Mouse (Mus musculus): ENCODE measurements at regions not wholly inside any gene's neighbourhood (a gene's known extent, or its start where the extent isn't known, plus 50 kb on each side); places are given as distances from the start of the nearest gene placed in this dataset.

DNA sequence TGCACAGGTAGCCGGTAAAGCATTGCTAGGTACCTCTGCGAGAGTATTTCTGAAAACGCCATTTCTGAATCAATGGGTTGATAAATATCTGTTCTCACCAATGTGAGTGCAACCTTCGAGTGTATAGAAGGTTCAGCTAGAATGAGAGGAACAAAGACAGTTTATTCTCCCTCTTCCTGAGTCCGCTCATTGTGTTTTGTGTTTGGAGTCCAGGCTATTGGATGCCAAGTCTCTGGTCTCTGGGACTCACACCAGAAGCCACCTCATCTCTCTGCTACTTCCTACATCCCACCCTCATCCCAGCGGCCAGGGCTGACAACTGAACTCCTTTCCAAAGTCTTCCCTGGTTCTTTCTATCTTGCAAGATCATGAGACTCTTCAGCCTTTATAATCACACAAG is 62.7 kb downstream of the Lrrc30 start:
- ATAC-seq: no peak
- Histone ChIP-seq H3K4me2 (ENCODE audit: low read length) (no peak overlapping the region), H3K4me3 (replicated peaks; ENCODE audit: low read length) (no peak overlapping the region), H3K9me3 (ENCODE audit: control insufficient read depth, low read length) (no peaks in the 10 kb centered on the region), H3K27me3 (replicated peaks; ENCODE audit: control insufficient read depth, insufficient read depth, low read length) (no peaks in the 10 kb centered on the region), H3K9ac (replicated peaks; ENCODE audit: low read depth, low read length) (no peak overlapping the region), H3K36me3 (ENCODE audit: control insufficient read depth, insufficient read depth) (no peaks in the 10 kb centered on the region), H3K4me1 (replicated peaks; ENCODE audit: control insufficient read depth, insufficient read depth, low read length) (no peaks in the 10 kb centered on the region), H3K27ac (ENCODE audit: low read length) (no peak overlapping the region)
- 90% methylated on average over 6 of the region's 6 CpGs for WGBS

GRCm38 (mm10) chr17:67566216-67566615 is 66.3 kb downstream of the Lrrc30 start:
- 89% methylated on average over 11 of the region's 11 CpGs for WGBS

DNA sequence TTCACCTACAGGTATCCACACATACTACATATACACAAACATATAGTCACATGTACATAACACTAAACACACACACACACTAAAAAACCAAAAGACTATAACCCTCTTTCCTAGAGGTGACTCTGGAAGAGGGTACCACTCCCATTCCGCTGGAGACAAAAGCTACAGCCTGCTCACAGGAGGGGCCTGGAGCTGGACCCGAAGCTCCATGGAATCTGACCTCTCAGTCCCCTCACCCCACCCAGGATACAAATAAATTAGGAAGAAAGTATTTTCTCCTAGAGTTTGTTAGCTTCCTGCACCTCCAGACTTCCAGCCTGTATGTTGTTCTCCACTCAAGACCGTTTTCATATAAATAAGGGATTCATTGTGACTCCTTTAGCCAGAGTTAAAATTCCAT is 66.8 kb downstream of the Lrrc30 start:
- H3K4me2 ChIP-seq (ENCODE audit: low read length): no peak overlapping the region
- 49% methylated on average over 3 of the region's 3 CpGs for WGBS
- no peak overlapping the region for H3K4me3 ChIP-seq (replicated peaks; ENCODE audit: low read length)
- no peaks in the 10 kb centered on the region for H3K27me3 ChIP-seq (replicated peaks; ENCODE audit: control insufficient read depth, insufficient read depth, low read length)
- no peak for ATAC-seq
- no peak overlapping the region for H3K9ac ChIP-seq (replicated peaks; ENCODE audit: low read depth, low read length)
- H3K9me3 ChIP-seq (ENCODE audit: control insufficient read depth, low read length): no peaks in the 10 kb centered on the region
- H3K36me3 ChIP-seq (ENCODE audit: control insufficient read depth, insufficient read depth): no peaks in the 10 kb centered on the region
- no peak overlapping the region for H3K27ac ChIP-seq (ENCODE audit: low read length)
- 0 out of 2 replicates have a peak, but pooled peaks cover 7% of the 10 kb centered on the region for H3K4me1 ChIP-seq (replicated peaks; ENCODE audit: control insufficient read depth, insufficient read depth, low read length)

More at GRCm38 (mm10) chr17:67566216-67566615, 66.3 kb downstream of the Lrrc30 start:
- no peak overlapping the region for H3K9ac ChIP-seq (replicated peaks; ENCODE audit: low read depth, low read length)
- no peak overlapping the region for H3K27ac ChIP-seq (ENCODE audit: low read length)
- H3K4me1 ChIP-seq (replicated peaks; ENCODE audit: control insufficient read depth, insufficient read depth, low read length): 0 out of 2 replicates have a peak, but pooled peaks cover 7% of the 10 kb centered on the region
- H3K9me3 ChIP-seq (ENCODE audit: control insufficient read depth, low read length): no peaks in the 10 kb centered on the region
- H3K4me2 ChIP-seq (ENCODE audit: low read length): no peak overlapping the region
- ATAC-seq: no peak
- H3K4me3 ChIP-seq (replicated peaks; ENCODE audit: low read length): no peak overlapping the region
- no peaks in the 10 kb centered on the region for H3K36me3 ChIP-seq (ENCODE audit: control insufficient read depth, insufficient read depth)
- H3K27me3 ChIP-seq (replicated peaks; ENCODE audit: control insufficient read depth, insufficient read depth, low read length): no peaks in the 10 kb centered on the region

DNA sequence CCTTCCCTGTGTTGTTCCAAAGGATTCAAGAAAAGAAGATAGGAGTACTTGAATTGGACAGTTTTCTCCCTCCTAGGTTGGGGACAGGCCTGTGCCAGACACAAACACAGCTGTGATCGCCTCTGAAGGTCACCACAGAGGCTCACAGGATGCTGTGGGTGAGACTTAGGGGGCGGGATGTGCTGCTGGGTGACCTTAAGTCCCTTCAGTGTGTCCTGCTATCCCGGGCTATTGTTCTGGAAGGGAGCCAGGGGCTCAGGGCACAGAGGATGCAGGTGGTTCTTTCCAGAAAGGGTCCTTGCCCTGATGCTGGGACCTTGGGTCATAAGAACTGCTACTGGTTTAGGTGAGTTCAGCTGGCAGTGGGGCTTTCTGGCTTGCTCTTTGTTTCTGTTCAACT is 67.7 kb downstream of the Lrrc30 start:
- Histone ChIP-seq H3K27ac (ENCODE audit: low read length) (no peak overlapping the region), H3K27me3 (replicated peaks; ENCODE audit: control insufficient read depth, insufficient read depth, low read length) (no peaks in the 10 kb centered on the region), H3K4me3 (replicated peaks; ENCODE audit: low read length) (no peak overlapping the region), H3K4me2 (ENCODE audit: low read length) (no peak overlapping the region), H3K9ac (replicated peaks; ENCODE audit: low read depth, low read length) (no peak overlapping the region), H3K9me3 (ENCODE audit: control insufficient read depth, low read length) (no peaks in the 10 kb centered on the region), H3K4me1 (replicated peaks; ENCODE audit: control insufficient read depth, insufficient read depth, low read length) (0 out of 2 replicates have a peak, but pooled peaks cover 7% of the 10 kb centered on the region), H3K36me3 (ENCODE audit: control insufficient read depth, insufficient read depth) (no peaks in the 10 kb centered on the region)
- no peak for ATAC-seq
- 57% methylated on average over 3 of the region's 3 CpGs for WGBS

DNA sequence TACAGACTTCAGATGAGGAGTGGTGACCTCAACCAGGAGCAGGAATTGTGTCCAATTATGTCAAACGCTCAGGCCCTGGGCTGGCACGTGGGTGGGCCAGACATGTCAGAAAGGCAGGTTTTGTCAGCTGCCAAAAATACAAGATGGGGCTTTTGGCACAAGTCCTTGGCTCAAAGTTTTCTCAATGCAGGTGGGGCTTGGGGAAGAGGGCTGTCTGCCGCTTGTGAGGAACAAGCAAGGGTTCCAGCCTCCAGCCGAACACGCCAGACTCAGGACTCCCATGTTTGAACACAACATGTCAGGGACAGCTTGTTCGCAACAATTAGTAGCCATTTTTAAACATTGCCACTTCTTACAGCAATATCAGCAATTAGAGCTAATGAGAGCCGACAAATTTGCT is 69.5 kb downstream of the Lrrc30 start:
- H3K4me3 ChIP-seq (replicated peaks; ENCODE audit: low read length): no peak overlapping the region
- H3K36me3 ChIP-seq (ENCODE audit: control insufficient read depth, insufficient read depth): no peaks in the 10 kb centered on the region
- WGBS: 34% methylated on average over 7 of the region's 7 CpGs
- peak; percentile 82 for ATAC-seq
- H3K9me3 ChIP-seq (ENCODE audit: control insufficient read depth, low read length): no peaks in the 10 kb centered on the region
- H3K9ac ChIP-seq (replicated peaks; ENCODE audit: low read depth, low read length): no peak overlapping the region
- 0 out of 2 replicates have a peak, but pooled peaks cover 7% of the 10 kb centered on the region for H3K4me1 ChIP-seq (replicated peaks; ENCODE audit: control insufficient read depth, insufficient read depth, low read length)
- H3K4me2 ChIP-seq (ENCODE audit: low read length): no peak overlapping the region
- H3K27me3 ChIP-seq (replicated peaks; ENCODE audit: control insufficient read depth, insufficient read depth, low read length): no peaks in the 10 kb centered on the region
- no peak overlapping the region for H3K27ac ChIP-seq (ENCODE audit: low read length)

- Histone ChIP-seq H3K27ac (ENCODE audit: low read length) (no peak overlapping the region), H3K4me3 (replicated peaks; ENCODE audit: low read length) (no peak overlapping the region), H3K9me3 (ENCODE audit: control insufficient read depth, low read length) (no peaks in the 10 kb centered on the region), H3K27me3 (replicated peaks; ENCODE audit: control insufficient read depth, insufficient read depth, low read length) (no peaks in the 10 kb centered on the region), H3K4me1 (replicated peaks; ENCODE audit: control insufficient read depth, insufficient read depth, low read length) (0 out of 2 replicates have a peak, but pooled peaks cover 7% of the 10 kb centered on the region), H3K4me2 (ENCODE audit: low read length) (no peak overlapping the region), H3K9ac (replicated peaks; ENCODE audit: low read depth, low read length) (no peak overlapping the region), H3K36me3 (ENCODE audit: control insufficient read depth, insufficient read depth) (no peaks in the 10 kb centered on the region)
- no peak for ATAC-seq
- 75% methylated on average over 4 of the region's 4 CpGs for WGBS
Observed at GRCm38 (mm10) chr17:67561802-67562201, 70.7 kb downstream of the Lrrc30 start.

DNA sequence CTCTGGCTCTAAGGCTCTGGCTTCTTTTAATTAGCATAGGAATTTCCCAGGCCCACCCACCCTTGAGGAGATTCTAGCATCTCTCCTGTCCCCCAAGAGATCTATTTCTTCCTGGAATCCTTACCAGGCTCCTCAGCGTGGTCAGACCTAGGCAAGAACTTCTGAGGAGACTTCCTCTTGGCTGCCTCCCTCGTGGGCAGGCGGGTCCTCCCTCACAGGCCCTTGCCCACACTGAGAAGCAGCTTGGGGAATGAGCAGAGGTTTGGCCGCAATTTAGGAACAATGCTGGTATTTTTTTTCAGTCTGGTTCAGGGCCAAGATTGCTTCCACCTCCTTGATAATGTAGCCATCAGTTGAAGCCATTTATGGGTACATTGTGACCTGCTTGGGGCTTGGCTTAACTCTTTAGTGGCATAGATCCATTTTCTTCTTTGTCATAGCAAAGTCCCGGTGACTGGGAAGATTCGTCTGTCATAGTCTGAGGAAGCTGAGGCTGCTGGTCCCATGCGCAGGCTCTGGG is 75.1 kb downstream of the Lrrc30 start:
- H3K27ac ChIP-seq (ENCODE audit: low read length): no peak overlapping the region
- H3K9me3 ChIP-seq (ENCODE audit: control insufficient read depth, low read length): no peaks in the 10 kb centered on the region
- H3K4me3 ChIP-seq (replicated peaks; ENCODE audit: low read length): no peak overlapping the region
- H3K4me1 ChIP-seq (replicated peaks; ENCODE audit: control insufficient read depth, insufficient read depth, low read length): no peaks in the 10 kb centered on the region
- ATAC-seq: no peak
- H3K4me2 ChIP-seq (ENCODE audit: low read length): no peak overlapping the region
- WGBS: 53% methylated on average over 7 of the region's 7 CpGs
- H3K27me3 ChIP-seq (replicated peaks; ENCODE audit: control insufficient read depth, insufficient read depth, low read length): no peaks in the 10 kb centered on the region
- H3K9ac ChIP-seq (replicated peaks; ENCODE audit: low read depth, low read length): no peak overlapping the region
- no peaks in the 10 kb centered on the region for H3K36me3 ChIP-seq (ENCODE audit: control insufficient read depth, insufficient read depth)

DNA sequence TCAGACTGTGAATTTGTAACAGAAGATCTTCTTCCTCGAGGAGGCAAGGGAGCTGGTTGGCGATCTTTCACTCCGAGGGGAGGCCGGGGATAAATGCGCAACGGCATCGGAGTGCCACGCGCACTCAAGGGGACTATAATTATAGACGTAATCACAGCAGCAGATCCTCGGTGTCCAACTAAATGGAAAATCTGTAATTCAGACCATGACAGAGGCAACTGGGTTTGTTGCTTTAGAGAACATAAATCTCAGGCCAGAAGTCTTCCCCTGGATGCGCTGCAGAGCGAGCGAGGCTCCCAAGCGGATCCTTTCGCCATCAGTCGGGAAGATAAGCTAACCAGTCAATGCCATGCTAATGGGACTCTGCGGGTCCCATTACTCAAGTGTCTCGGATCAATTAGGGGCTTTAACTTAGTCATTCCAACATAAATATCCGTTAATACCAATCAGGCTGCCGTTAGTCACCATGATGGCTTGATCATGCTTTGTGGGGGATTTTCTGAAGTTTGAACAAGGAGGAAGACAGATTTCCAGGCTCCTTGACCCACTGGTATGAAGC is 79.9 kb downstream of the Lrrc30 start:
- Histone ChIP-seq H3K36me3 (ENCODE audit: control insufficient read depth, insufficient read depth) (no peaks in the 10 kb centered on the region), H3K4me3 (replicated peaks; ENCODE audit: low read length) (no peak overlapping the region), H3K9me3 (ENCODE audit: control insufficient read depth, low read length) (no peaks in the 10 kb centered on the region), H3K27ac (ENCODE audit: low read length) (no peak overlapping the region), H3K4me2 (ENCODE audit: low read length) (no peak overlapping the region), H3K27me3 (replicated peaks; ENCODE audit: control insufficient read depth, insufficient read depth, low read length) (no peaks in the 10 kb centered on the region), H3K4me1 (replicated peaks; ENCODE audit: control insufficient read depth, insufficient read depth, low read length) (no peaks in the 10 kb centered on the region), H3K9ac (replicated peaks; ENCODE audit: low read depth, low read length) (no peak overlapping the region)
- 92% methylated on average over 21 of the region's 21 CpGs for WGBS
- no peak for ATAC-seq

GRCm38 (mm10) chr17:67548966-67549700 is 83.4 kb downstream of the Lrrc30 start:
- Histone ChIP-seq H3K36me3 (ENCODE audit: control insufficient read depth, insufficient read depth) (no peaks in the 10 kb centered on the region), H3K9ac (replicated peaks; ENCODE audit: low read depth, low read length) (no peak overlapping the region), H3K4me3 (replicated peaks; ENCODE audit: low read length) (no peak overlapping the region), H3K27me3 (replicated peaks; ENCODE audit: control insufficient read depth, insufficient read depth, low read length) (no peaks in the 10 kb centered on the region), H3K9me3 (ENCODE audit: control insufficient read depth, low read length) (no peaks in the 10 kb centered on the region), H3K4me1 (replicated peaks; ENCODE audit: control insufficient read depth, insufficient read depth, low read length) (no peaks in the 10 kb centered on the region), H3K27ac (ENCODE audit: low read length) (no peak overlapping the region), H3K4me2 (ENCODE audit: low read length) (no peak overlapping the region)
- no peak for ATAC-seq
- WGBS: 43% methylated on average over 11 of the region's 11 CpGs

Measured in forebrain, embryonic 16.5 days (tissue).